In genomic region chr13:102334131-102334534, GRCm38 (mm10) we compare ENCODE assay signal across 8 mouse cellular contexts.
A peak's percentile ranks its signal among the peaks of the same experiment; 100 is the strongest.
DNase-seq lines count a peak whose midpoint lies in the region; ATAC-seq and TF ChIP-seq lines count a peak whose summit lies in the region.

No protein-coding gene starts in this region.

- no peaks in the 10 kb centered on the region for H3K27me3 ChIP-seq in lung, embryonic 14.5 days (ENCODE audit: insufficient read depth, low read length)

- no peak overlapping the region for H3K27ac ChIP-seq in lung, embryonic 14.5 days (ENCODE audit: low read depth)

- peak overlapping the region; percentile 31; the same call in 1 of the 2 replicates for H3K4me2 ChIP-seq in lung, embryonic 14.5 days

- peak; percentile 80 for DNase-seq in lung, embryonic 14.5 days
- DNase-seq in lung, postnatal 36 days = no peak
- DNase-seq in cerebellum, adult 11-12 months = peak; percentile 44
- DNase-seq in frontal cortex, postnatal 36 days (ENCODE audit: low spot score in 2 of 2) = peak; percentile 26 to 60
- DNase-seq in kidney, postnatal 10 days = peak; percentile 61
- DNase-seq in neural tube, embryonic 10.5 days (ENCODE audit: extremely low spot score, low spot score) = peak; percentile 60
- DNase-seq in urinary bladder, postnatal 36 days (ENCODE audit: low spot score in 2 of 2) = no peak

- no peak overlapping the region for H3K4me3 ChIP-seq in lung, embryonic 14.5 days (ENCODE audit: low read depth, low read length)

- no peaks in the 10 kb centered on the region; the same call in 1 of the 2 replicates for H3K9me3 ChIP-seq in lung, embryonic 14.5 days (ENCODE audit: low read depth, low read length)

- no peaks in the 10 kb centered on the region for H3K4me1 ChIP-seq in lung, embryonic 14.5 days (ENCODE audit: insufficient read depth)

- H3K36me3 ChIP-seq in lung, embryonic 14.5 days (ENCODE audit: insufficient read depth) = no peaks in the 10 kb centered on the region

- 25% methylated on average over 13 of the region's 13 CpGs for WGBS in lung, embryonic 14.5 days

- ATAC-seq in lung, embryonic 14.5 days (ENCODE audit: insufficient read depth) = peak; percentile 54; the same call in 1 of the 2 replicates
- no peak for ATAC-seq in CD4-positive, CD25-positive, alpha-beta regulatory T cell, adult 4 months

- H3K9ac ChIP-seq in lung, embryonic 14.5 days = no peak overlapping the region

- no peak for TF ChIP-seq CTCF in lung, embryonic 14.5 days (IDR thresholded peaks at IDR 0.05; ENCODE audit: low read depth)

Comparison
In these comparisons a context has a peak if more than half of its experiments do, and no peak if none do; other contexts are left out.
1. DNase-seq: peak in lung, embryonic 14.5 days (single experiment), cerebellum, adult 11-12 months (single experiment), frontal cortex, postnatal 36 days (2 of 2), kidney, postnatal 10 days (single experiment) and neural tube, embryonic 10.5 days (single experiment); none in lung, postnatal 36 days (single experiment) and urinary bladder, postnatal 36 days (0 of 2).